Mouse (Mus musculus) CH12.LX (cell line): ENCODE data around the gene Sergef. TPM values are rescaled to one million over a fixed set of nuclear protein-coding genes. Genes with fewer than 3 reads are reported as not detected.

Experiments
- DNase-seq: peaks from one replicate; pipeline ENCODE4 v3.0.0-alpha.2; 2013; ENCODE audit errors: extremely low read depth
- H3K27ac ChIP-seq: 2 replicates; pipeline ENCODE4 v1.5.1; 2012; ENCODE audit warnings: low read depth, mild to moderate bottlenecking, control low read depth, moderate library complexity; ENCODE audit not compliant: insufficient read depth
- H3K27me3 ChIP-seq: replicated peaks from 2 replicates; pipeline ENCODE3; 2012; ENCODE audit warnings: inconsistent platforms
- H3K36me3 ChIP-seq, 2 experiments: replicated peaks in 1 of 2; 2 replicates each; pipeline versions ENCODE3 to v1.6.1; 2012; ENCODE audit warnings: inconsistent platforms in 1 of 2, low read length in 1 of 2, mild to moderate bottlenecking in 1 of 2, mixed read lengths in 1 of 2, moderate library complexity in 1 of 2; ENCODE audit not compliant: control insufficient read depth in 1 of 2, insufficient read depth in 1 of 2
- H3K4me1 ChIP-seq, 2 experiments: 2 replicates each; pipeline ENCODE4 v1.6.1; 2012; ENCODE audit warnings: inconsistent platforms in 1 of 2, moderate library complexity in 1 of 2; ENCODE audit not compliant: insufficient read depth in 2 of 2, control insufficient read depth in 1 of 2
- H3K4me2 ChIP-seq: 2 replicates; pipeline ENCODE4 v1.6.1; 2012; ENCODE audit warnings: low read depth, mild to moderate bottlenecking, control low read depth; ENCODE audit not compliant: poor library complexity, insufficient read depth, severe bottlenecking
- H3K4me3 ChIP-seq, 3 experiments: fragments of 150-350 bp in 1 of 3; sonication (generic) in 1 of 3; replicated peaks in 1 of 3; 2 replicates each; pipeline versions ENCODE3 to v1.5.1; 2011 to 2012; ENCODE audit warnings: low read depth in 2 of 3, low read length in 2 of 3, mild to moderate bottlenecking in 2 of 3, moderate library complexity in 2 of 3, control low read depth in 1 of 3, improper control_type of control experiment in 1 of 3, inconsistent platforms in 1 of 3, mixed read lengths in 1 of 3; ENCODE audit not compliant: poor library complexity in 1 of 3
- H3K79me2 ChIP-seq: replicated peaks from 2 replicates; pipeline ENCODE4 v1.6.1; 2012; ENCODE audit warnings: mild to moderate bottlenecking, moderate library complexity; ENCODE audit not compliant: control insufficient read depth, poor library complexity, insufficient read depth, severe bottlenecking; ENCODE audit errors: extremely low read depth
- H3K9ac ChIP-seq: 2 replicates; pipeline ENCODE4 v1.6.1; 2012; ENCODE audit warnings: low read depth, mild to moderate bottlenecking, control low read depth, moderate library complexity; ENCODE audit not compliant: insufficient read depth
- H3K9me3 ChIP-seq: replicated peaks from 2 replicates; pipeline ENCODE3; 2012; ENCODE audit warnings: low read length, inconsistent platforms, mixed read lengths
- BHLHE40 ChIP-seq: IDR thresholded peaks from 2 replicates; pipeline ENCODE4 v1.6.1; 2011; ENCODE audit warnings: mild to moderate bottlenecking, low read depth, low read length, improper control_type of control experiment
- CHD1 ChIP-seq: IDR thresholded peaks from 2 replicates; pipeline ENCODE4 v1.6.1; 2012; ENCODE audit warnings: low read depth, low read length, improper control_type of control experiment, inconsistent platforms
- CTCF ChIP-seq, 2 experiments: IDR thresholded peaks in 1 of 2; conservative IDR thresholded peaks in 1 of 2; 2 replicates each; pipeline ENCODE4 v1.5.1; 2011 to 2012; ENCODE audit warnings: low read depth in 2 of 2, low read length in 2 of 2, improper control_type of control experiment in 1 of 2, inconsistent platforms in 1 of 2, mild to moderate bottlenecking in 1 of 2, moderate library complexity in 1 of 2
- ELF1 ChIP-seq: IDR thresholded peaks from 2 replicates; pipeline ENCODE4 v1.6.1; 2014; ENCODE audit warnings: low read depth, mild to moderate bottlenecking, inconsistent platforms, low read length, improper control_type of control experiment
- EP300 ChIP-seq: IDR thresholded peaks from 2 replicates; pipeline ENCODE4 v1.6.1; 2011; ENCODE audit warnings: low read length, improper control_type of control experiment
- ETS1 ChIP-seq: conservative IDR thresholded peaks from 2 replicates; pipeline ENCODE4 v1.6.1; 2012; ENCODE audit warnings: low read depth, mild to moderate bottlenecking, inconsistent platforms, low read length, improper control_type of control experiment, moderate library complexity
- GABPA ChIP-seq: IDR thresholded peaks from 2 replicates; pipeline ENCODE4 v1.6.1; 2012; ENCODE audit warnings: low read depth, low read length, improper control_type of control experiment, inconsistent platforms; ENCODE audit not compliant: insufficient replicate concordance
- HCFC1 ChIP-seq: IDR thresholded peaks from 2 replicates; pipeline ENCODE4 v1.6.1; 2012; ENCODE audit warnings: low read depth, mild to moderate bottlenecking, inconsistent platforms, low read length, improper control_type of control experiment
- JUN ChIP-seq: IDR thresholded peaks from 2 replicates; pipeline ENCODE4 v1.6.1; 2011; ENCODE audit warnings: low read depth, mild to moderate bottlenecking, low read length, improper control_type of control experiment, moderate library complexity; ENCODE audit not compliant: insufficient read depth
- MAFK ChIP-seq: IDR thresholded peaks from 2 replicates; pipeline ENCODE4 v1.6.1; 2011; ENCODE audit warnings: low read length, improper control_type of control experiment; ENCODE audit not compliant: insufficient replicate concordance
- MAZ ChIP-seq: IDR thresholded peaks from 2 replicates; pipeline ENCODE4 v1.6.1; 2012; ENCODE audit warnings: low read depth, mild to moderate bottlenecking, inconsistent platforms, low read length, improper control_type of control experiment, moderate library complexity
- MXI1 ChIP-seq: IDR thresholded peaks from 2 replicates; pipeline ENCODE4 v1.6.1; 2011; ENCODE audit warnings: mild to moderate bottlenecking, low read depth, low read length, improper control_type of control experiment
- NELFE ChIP-seq: IDR thresholded peaks from 2 replicates; pipeline ENCODE4 v1.6.1; 2011; ENCODE audit warnings: low read depth, low read length, improper control_type of control experiment
- NRF1 ChIP-seq: IDR thresholded peaks from 2 replicates; pipeline ENCODE4 v1.6.1; 2014; ENCODE audit warnings: low read depth, mild to moderate bottlenecking, inconsistent platforms, low read length, improper control_type of control experiment, moderate library complexity
- POLR2A ChIP-seq: IDR thresholded peaks from 2 replicates; pipeline ENCODE4 v1.6.1; 2011; ENCODE audit warnings: low read depth, mild to moderate bottlenecking, improper control_type of control experiment, low read length
- POLR2AphosphoS2 ChIP-seq: IDR thresholded peaks from 2 replicates; pipeline ENCODE4 v1.6.1; 2011; ENCODE audit warnings: low read depth, low read length, improper control_type of control experiment
- RAD21 ChIP-seq: IDR thresholded peaks from 2 replicates; pipeline ENCODE4 v1.6.1; 2011; ENCODE audit warnings: low read depth, mild to moderate bottlenecking, low read length, improper control_type of control experiment, moderate library complexity
- RCOR1 ChIP-seq: conservative IDR thresholded peaks from 2 replicates; pipeline ENCODE4 v1.6.1; 2012; ENCODE audit warnings: low read depth, mild to moderate bottlenecking, inconsistent platforms, low read length, improper control_type of control experiment
- SIN3A ChIP-seq: IDR thresholded peaks from 2 replicates; pipeline ENCODE4 v1.6.1; 2012; ENCODE audit warnings: low read length, improper control_type of control experiment, inconsistent platforms
- SMC3 ChIP-seq: IDR thresholded peaks from 2 replicates; pipeline ENCODE4 v1.6.1; 2011; ENCODE audit warnings: low read depth, low read length, improper control_type of control experiment
- TBP ChIP-seq: conservative IDR thresholded peaks from 2 replicates; pipeline ENCODE4 v1.6.1; 2011; ENCODE audit warnings: low read depth, low read length, improper control_type of control experiment
- UBTF ChIP-seq: IDR thresholded peaks from 2 replicates; pipeline ENCODE4 v1.6.1; 2012; ENCODE audit warnings: low read depth, mild to moderate bottlenecking, inconsistent platforms, low read length, improper control_type of control experiment, moderate library complexity
- USF2 ChIP-seq: conservative IDR thresholded peaks from 2 replicates; pipeline ENCODE4 v1.6.1; 2011; ENCODE audit warnings: low read depth, low read length, improper control_type of control experiment
- ZC3H11A ChIP-seq: IDR thresholded peaks from 2 replicates; pipeline ENCODE4 v1.6.1; 2012; ENCODE audit warnings: low read depth, mild to moderate bottlenecking, inconsistent platforms, low read length, improper control_type of control experiment
- ZKSCAN1 ChIP-seq: IDR thresholded peaks from 2 replicates; pipeline ENCODE4 v1.6.1; 2012; ENCODE audit warnings: low read depth, inconsistent platforms, low read length, improper control_type of control experiment, borderline replicate concordance
- ZMIZ1 ChIP-seq: IDR thresholded peaks from 2 replicates; pipeline ENCODE4 v1.6.1; 2012; ENCODE audit warnings: low read depth, mild to moderate bottlenecking, inconsistent platforms, low read length, improper control_type of control experiment
- dilution Hi-C: fragments of 300-500 bp; cut with MboI; formaldehyde crosslinking; loops from 2 replicates; pipeline ENCODE4 v1.14.3; 2020; ENCODE audit warnings: low sequenced_read_pairs; ENCODE audit not compliant: extremely low pct_unique_long_range_greater_than_20kb, extremely low pct_ligation_motif_present
- in situ Hi-C: fragments of 300-500 bp; cut with MboI; formaldehyde crosslinking; loops from 3 replicates; pipeline ENCODE4 v1.14.3; 2019; ENCODE audit warnings: low sequenced_read_pairs, low pct_ligation_motif_present, low pct_unique_long_range_greater_than_20kb, mixed read lengths
- polyA plus RNA-seq: library from polyadenylated mRNA; unstranded; fragments of >175 nt; gene quantifications from 2 replicates; pipeline ENCODE4 v1.2.1, GENCODE M21; 2012; ENCODE audit warnings: low read depth; ENCODE audit not compliant: insufficient read length
- total RNA-seq, 2 experiments: library from RNA; depleted of rRNA; stranded (reverse); fragments of 300-350 nt in 1 of 2; fragments of >200 nt in 1 of 2; gene quantifications; 2 replicates each; pipeline ENCODE4 v1.2.3; 2012 to 2014

Sergef gene
- total and polyA plus RNA-seq, 3 experiments: 13.0 to 18.0 (median 14.1) TPM

DNA sequence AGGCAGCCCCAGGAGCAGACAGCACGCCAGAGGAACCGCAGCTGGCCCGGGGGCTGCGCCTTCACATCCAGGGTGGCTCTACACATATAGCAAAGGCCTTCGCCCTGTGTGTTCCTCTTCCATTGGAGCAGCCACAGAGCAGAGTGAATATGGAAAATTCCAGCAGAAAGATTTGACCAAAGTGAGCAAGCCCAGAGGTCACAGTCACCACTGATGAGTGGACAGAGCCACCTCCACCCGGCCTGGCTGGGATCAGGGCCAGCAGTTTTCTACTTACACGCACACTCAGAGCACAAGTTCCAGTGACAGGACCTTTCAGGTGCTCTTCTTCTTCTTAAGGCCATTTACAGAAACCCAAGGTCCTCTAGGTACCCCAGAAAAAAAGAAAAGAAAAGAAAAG is 83.9 kb downstream of the Sergef start:
- no peaks in the 10 kb centered on the region for H3K27me3 ChIP-seq
- no peak overlapping the region for H3K4me3 ChIP-seq
- H3K9me3 ChIP-seq: no peaks in the 10 kb centered on the region
- no peak for TF ChIP-seq NRF1
- TF ChIP-seq SMC3: no peak
- TF ChIP-seq UBTF: no peak
- no peak for TF ChIP-seq NELFE
- TF ChIP-seq MXI1: no peak
- TF ChIP-seq RCOR1: no peak
- TF ChIP-seq TBP: no peak
- TF ChIP-seq ELF1: no peak
- TF ChIP-seq RAD21: no peak
- no peak for TF ChIP-seq POLR2A
- no peak for TF ChIP-seq ZKSCAN1
- no peak for TF ChIP-seq BHLHE40
- no peak for TF ChIP-seq ZC3H11A
- TF ChIP-seq CTCF (conservative IDR thresholded peaks at IDR 0.05 in 1 of 2, IDR thresholded peaks at IDR 0.05 in 1 of 2; ENCODE audit: low read depth in 2 of 2, low read length in 2 of 2): no peak
- TF ChIP-seq GABPA: no peak
- no peak for TF ChIP-seq MAFK
- H3K9ac ChIP-seq: no peak overlapping the region
- H3K4me1 ChIP-seq: peaks cover 9 to 83% of the 10 kb centered on the region in 2 experiments
- DNase-seq: no peak
- H3K36me3 ChIP-seq: peaks cover 0 to 40% of the 10 kb centered on the region in 2 experiments
- H3K4me2 ChIP-seq: no peak overlapping the region
- in situ Hi-C loops: no loop called here
- dilution Hi-C loops: no loop called here
- H3K79me2 ChIP-seq: no peaks in the 10 kb centered on the region
- no peak overlapping the region for H3K27ac ChIP-seq

DNA sequence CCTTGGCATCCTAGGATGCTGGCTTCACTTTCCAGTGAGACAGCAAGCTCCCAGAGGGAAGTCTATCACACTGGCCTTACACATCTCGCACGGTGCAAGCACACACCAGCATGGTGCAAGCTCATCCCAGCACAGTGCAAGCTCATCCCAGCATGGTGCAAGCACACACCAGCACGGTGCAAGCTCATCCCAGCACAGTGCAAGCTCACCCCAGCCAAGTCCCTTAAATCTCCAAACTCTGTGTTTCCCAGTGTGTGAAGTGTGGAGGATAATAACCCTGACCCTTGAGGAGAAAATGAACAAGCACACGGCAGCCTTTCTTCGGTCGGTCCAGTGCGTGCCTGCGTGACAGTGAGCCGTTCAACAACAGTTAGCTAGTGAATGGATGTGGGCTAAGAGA is 84.8 kb downstream of the Sergef start:
- DNase-seq: no peak
- dilution Hi-C loops: no loop called here
- Histone ChIP-seq H3K27ac (no peak overlapping the region), H3K79me2 (no peaks in the 10 kb centered on the region), H3K9ac (no peak overlapping the region), H3K27me3 (no peaks in the 10 kb centered on the region), H3K9me3 (no peaks in the 10 kb centered on the region), H3K4me3 (no peak overlapping the region), H3K4me1 (peaks cover 9 to 74% of the 10 kb centered on the region in 2 experiments), H3K36me3 (peaks cover 0 to 43% of the 10 kb centered on the region in 2 experiments), H3K4me2 (no peak overlapping the region)
- no peak for TF ChIP-seq ZMIZ1
- TF ChIP-seq MAFK: no peak
- TF ChIP-seq CTCF (conservative IDR thresholded peaks at IDR 0.05 in 1 of 2, IDR thresholded peaks at IDR 0.05 in 1 of 2; ENCODE audit: low read depth in 2 of 2, low read length in 2 of 2): no peak
- no peak for TF ChIP-seq EP300
- TF ChIP-seq ZKSCAN1: no peak
- TF ChIP-seq RAD21: no peak
- TF ChIP-seq SIN3A: no peak
- TF ChIP-seq ETS1: no peak
- TF ChIP-seq ZC3H11A: no peak
- TF ChIP-seq POLR2AphosphoS2: no peak
- TF ChIP-seq MAZ: no peak
- no peak for TF ChIP-seq JUN
- TF ChIP-seq HCFC1: no peak
- no peak for TF ChIP-seq USF2
- TF ChIP-seq CHD1: no peak
- no peak for TF ChIP-seq NRF1
- in situ Hi-C loops: no loop called here
